Comparison of ENCODE assay signal across 7 mouse cellular contexts in genomic region chr2:158673493-158673892, GRCm38 (mm10). TPM values are rescaled to one million over a fixed set of nuclear protein-coding genes. Genes with fewer than 3 reads are reported as not detected.
DNase-seq lines count a peak whose midpoint lies in the region; ATAC-seq and TF ChIP-seq lines count a peak whose summit lies in the region.

No protein-coding gene starts in this region.

- H3K9me3 ChIP-seq in liver, postnatal 0 days (ENCODE audit: low read length): no peaks in the 10 kb centered on the region
- H3K9me3 ChIP-seq in liver, embryonic 12.5 days (replicated peaks): no peaks in the 10 kb centered on the region
- H3K9me3 ChIP-seq in forebrain, embryonic 16.5 days (ENCODE audit: control insufficient read depth, low read length): no peaks in the 10 kb centered on the region

- H3K9ac ChIP-seq in liver, postnatal 0 days (replicated peaks): no peak overlapping the region
- no peak overlapping the region for H3K9ac ChIP-seq in liver, embryonic 12.5 days
- no peak overlapping the region for H3K9ac ChIP-seq in forebrain, embryonic 16.5 days (replicated peaks; ENCODE audit: low read depth, low read length)

- H3K27me3 ChIP-seq in liver, postnatal 0 days (ENCODE audit: insufficient read depth, low read length): peaks cover 17% of the 10 kb centered on the region
- H3K27me3 ChIP-seq in liver, embryonic 12.5 days (replicated peaks): peaks cover 28% of the 10 kb centered on the region
- peaks cover 2% of the 10 kb centered on the region; the same call in 1 of the 2 replicates for H3K27me3 ChIP-seq in forebrain, embryonic 16.5 days (replicated peaks; ENCODE audit: control insufficient read depth, insufficient read depth, low read length)

- no peak for TF ChIP-seq EP300 in liver, postnatal 0 days (IDR thresholded peaks at IDR 0.05; ENCODE audit: low read depth)

- H3K4me3 ChIP-seq in liver, postnatal 0 days (ENCODE audit: low read depth, low read length): no peak overlapping the region
- H3K4me3 ChIP-seq in liver, embryonic 12.5 days: no peak overlapping the region
- no peak overlapping the region for H3K4me3 ChIP-seq in forebrain, embryonic 16.5 days (replicated peaks; ENCODE audit: low read length)

- WGBS in liver, postnatal 0 days (ENCODE audit: insufficient replicate concordance): 68% methylated on average over 4 of the region's 4 CpGs
- 63% methylated on average over 4 of the region's 4 CpGs for WGBS in liver, embryonic 12.5 days (ENCODE audit: insufficient replicate concordance)
- 46% methylated on average over 4 of the region's 4 CpGs for WGBS in forebrain, embryonic 16.5 days

- H3K27ac ChIP-seq in liver, postnatal 0 days (ENCODE audit: low read depth): peak overlapping the region; percentile 63
- no peak overlapping the region for H3K27ac ChIP-seq in liver, embryonic 12.5 days
- peak overlapping the region; percentile 2; the same call in 1 of the 2 replicates for H3K27ac ChIP-seq in forebrain, embryonic 16.5 days (ENCODE audit: low read length)

- ATAC-seq in liver, postnatal 0 days: peak; percentile 72
- ATAC-seq in liver, embryonic 12.5 days: no peak
- ATAC-seq in forebrain, embryonic 16.5 days: no peak
- no peak for ATAC-seq in inflammation-experienced regulatory T-cells, adult 6 months

- no peaks in the 10 kb centered on the region for H3K36me3 ChIP-seq in liver, postnatal 0 days (replicated peaks; ENCODE audit: insufficient read depth, low read length)
- no peaks in the 10 kb centered on the region for H3K36me3 ChIP-seq in liver, embryonic 12.5 days
- no peaks in the 10 kb centered on the region for H3K36me3 ChIP-seq in forebrain, embryonic 16.5 days (ENCODE audit: control insufficient read depth, insufficient read depth)

- TF ChIP-seq CTCF in liver, postnatal 0 days (IDR thresholded peaks at IDR 0.05; ENCODE audit: low read depth): no peak

- DNase-seq in liver, postnatal 0 days: peak; percentile 42
- DNase-seq in layer of hippocampus, postnatal 14 days (ENCODE audit: low spot score in 2 of 2): peak; percentile 72 to 78
- peak; percentile 47 to 68 for DNase-seq in thymus, adult 18-20 months
- DNase-seq in ovary, postnatal 36 days (ENCODE audit: low spot score): no peak

- H3K4me1 ChIP-seq in liver, postnatal 0 days (ENCODE audit: insufficient read depth): peaks cover 11% of the 10 kb centered on the region; the same call in 1 of the 2 replicates
- H3K4me1 ChIP-seq in liver, embryonic 12.5 days: no peaks in the 10 kb centered on the region
- H3K4me1 ChIP-seq in forebrain, embryonic 16.5 days (replicated peaks; ENCODE audit: control insufficient read depth, insufficient read depth, low read length): peaks cover 44% of the 10 kb centered on the region

- H3K4me2 ChIP-seq in liver, postnatal 0 days (ENCODE audit: low read depth, low read length): no peak overlapping the region
- H3K4me2 ChIP-seq in liver, embryonic 12.5 days: no peak overlapping the region
- H3K4me2 ChIP-seq in forebrain, embryonic 16.5 days (ENCODE audit: low read length): no peak overlapping the region

RNA-seq across cellular contexts. Expression of gene Ppp1r16b, which starts 8.3 kb away (rescaled TPM):
- polyA plus RNA-seq in liver, postnatal 0 days (2015; fragmentation: Nextera tagmentation; extraction: Ambion mirVana): 2.5 and 2.9 TPM in 2 replicates
- 1.9 and 2.0 TPM in 2 replicates for polyA plus RNA-seq in liver, embryonic 12.5 days (2016; fragmentation: Nextera tagmentation; extraction: Ambion mirVana)
- polyA plus RNA-seq in forebrain, embryonic 16.5 days (2015; fragmentation: Nextera tagmentation; extraction: Ambion mirVana): 30.3 and 33.3 TPM in 2 replicates
- 10 to 100 TPM; 97.4 to 97.9 TPM for total RNA-seq in layer of hippocampus, postnatal 14 days (2021)
- 100 to 1,000 TPM; 106 to 120 (median 115) TPM for polyA plus RNA-seq in inflammation-experienced regulatory T-cells, adult 6 months (2017; shearing (Covaris generic))

RNA-seq across cellular contexts. Expression of gene Actr5, which starts 48.8 kb away (rescaled TPM):
- polyA plus RNA-seq in liver, postnatal 0 days (2015; fragmentation: Nextera tagmentation; extraction: Ambion mirVana): 2.8 and 3.1 TPM in 2 replicates
- polyA plus RNA-seq in liver, embryonic 12.5 days (2016; fragmentation: Nextera tagmentation; extraction: Ambion mirVana): 12.5 and 13.3 TPM in 2 replicates
- polyA plus RNA-seq in forebrain, embryonic 16.5 days (2015; fragmentation: Nextera tagmentation; extraction: Ambion mirVana): 11.3 and 12.3 TPM in 2 replicates
- 10 to 100 TPM; 10.2 to 10.9 TPM for total RNA-seq in layer of hippocampus, postnatal 14 days (2021)
- polyA plus RNA-seq in inflammation-experienced regulatory T-cells, adult 6 months (2017; shearing (Covaris generic)): 1 to 10 TPM; 2.5 to 5.2 (median 2.8) TPM
